Mouse (Mus musculus): ENCODE measurements at regions not wholly inside any gene's neighbourhood (a gene's known extent, or its start where the extent isn't known, plus 50 kb on each side); places are given as distances from the start of the nearest gene placed in this dataset.
A peak's percentile ranks its signal among the peaks of the same experiment; 100 is the strongest.

DNA sequence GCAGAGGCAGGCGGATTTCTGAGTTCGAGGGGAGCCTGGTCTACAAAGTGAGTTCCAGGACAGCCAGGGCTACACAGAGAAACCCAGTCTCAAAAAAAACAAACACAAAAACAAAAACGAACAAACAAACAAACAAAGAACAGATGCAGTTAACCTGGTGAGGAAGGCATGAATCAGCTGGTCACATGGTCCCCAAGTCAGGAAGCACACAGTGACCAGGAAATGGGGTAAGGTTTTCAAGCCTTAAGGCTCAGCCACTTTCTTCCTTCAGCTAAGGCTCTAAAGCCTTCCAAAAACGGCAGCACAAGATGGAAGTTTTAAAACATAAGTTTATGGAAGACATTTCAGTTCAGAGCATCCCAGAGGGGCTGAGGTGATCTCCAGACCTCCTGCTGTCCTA, 67.6 kb upstream of the Laptm4a start:
- no peak overlapping the region for H3K4me3 ChIP-seq (ENCODE audit: insufficient read depth, low read depth, low read length)
- TF ChIP-seq CTCF (IDR thresholded peaks at IDR 0.05; ENCODE audit: low read depth, low read length) (no peak), POLR2A (IDR thresholded peaks at IDR 0.05; ENCODE audit: extremely low read depth, insufficient read depth, low read length) (no peak)
- DNase-seq (ENCODE audit: extremely low read depth, low read depth, low spot score) = no peak
- no peaks in the 10 kb centered on the region for H3K36me3 ChIP-seq (ENCODE audit: control insufficient read depth, insufficient read depth, low read length)
- no peak overlapping the region for H3K27ac ChIP-seq (replicated peaks; ENCODE audit: insufficient read depth, low read depth, low read length)
- 83% methylated on average over 4 of the region's 4 CpGs for WGBS
- H3K9ac ChIP-seq (ENCODE audit: low read depth, low read length) = no peak overlapping the region
- no peaks in the 10 kb centered on the region for H3K4me1 ChIP-seq (ENCODE audit: control insufficient read depth, insufficient read depth, low read length)
- H3K79me2 ChIP-seq (ENCODE audit: control insufficient read depth, insufficient read depth, low read length) = no peaks in the 10 kb centered on the region
- no peaks in the 10 kb centered on the region for H3K27me3 ChIP-seq (ENCODE audit: control insufficient read depth, insufficient read depth, low read length)

DNA sequence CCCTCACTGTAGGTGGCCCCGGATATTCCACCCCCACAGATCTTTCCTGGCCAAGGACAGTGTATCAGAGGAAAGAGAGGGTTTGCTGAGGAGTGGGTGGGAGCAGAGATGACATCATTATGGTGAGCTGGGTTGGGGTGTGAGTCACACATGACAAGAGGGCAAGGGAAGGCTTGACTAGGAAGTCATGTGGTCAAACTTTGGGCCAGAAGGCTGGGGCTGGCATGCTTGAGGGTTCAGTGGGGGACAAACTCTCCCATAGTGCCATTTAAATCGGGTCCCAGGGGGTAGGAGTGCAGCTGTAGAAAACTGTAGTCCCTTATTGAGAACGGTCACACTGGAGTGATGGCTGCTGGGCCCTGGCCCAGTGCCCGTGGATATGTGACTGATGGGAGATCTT, 67.1 kb upstream of the Laptm4a start:
- Histone ChIP-seq H3K9ac (ENCODE audit: low read depth, low read length) (no peak overlapping the region), H3K27ac (replicated peaks; ENCODE audit: insufficient read depth, low read depth, low read length) (no peak overlapping the region), H3K36me3 (ENCODE audit: control insufficient read depth, insufficient read depth, low read length) (no peaks in the 10 kb centered on the region), H3K4me3 (ENCODE audit: insufficient read depth, low read depth, low read length) (no peak overlapping the region), H3K4me1 (ENCODE audit: control insufficient read depth, insufficient read depth, low read length) (no peaks in the 10 kb centered on the region), H3K27me3 (ENCODE audit: control insufficient read depth, insufficient read depth, low read length) (no peaks in the 10 kb centered on the region), H3K79me2 (ENCODE audit: control insufficient read depth, insufficient read depth, low read length) (no peaks in the 10 kb centered on the region)
- no peak for TF ChIP-seq POLR2A (IDR thresholded peaks at IDR 0.05; ENCODE audit: extremely low read depth, insufficient read depth, low read length)
- TF ChIP-seq CTCF (IDR thresholded peaks at IDR 0.05; ENCODE audit: low read depth, low read length) = no peak
- no peak for DNase-seq (ENCODE audit: extremely low read depth, low read depth, low spot score)
- 77% methylated on average over 4 of the region's 4 CpGs for WGBS

GRCm38 (mm10) chr12:8855119-8855518, 66.3 kb upstream of the Laptm4a start:
- TF ChIP-seq POLR2A (IDR thresholded peaks at IDR 0.05; ENCODE audit: extremely low read depth, insufficient read depth, low read length) (no peak), CTCF (IDR thresholded peaks at IDR 0.05; ENCODE audit: low read depth, low read length) (no peak)
- no peak for DNase-seq (ENCODE audit: extremely low read depth, low read depth, low spot score)
- H3K27ac ChIP-seq (replicated peaks; ENCODE audit: insufficient read depth, low read depth, low read length) = no peak overlapping the region
- WGBS = 90% methylated on average over 5 of the region's 5 CpGs
- no peaks in the 10 kb centered on the region for H3K4me1 ChIP-seq (ENCODE audit: control insufficient read depth, insufficient read depth, low read length)
- H3K9ac ChIP-seq (ENCODE audit: low read depth, low read length) = no peak overlapping the region
- no peak overlapping the region for H3K4me3 ChIP-seq (ENCODE audit: insufficient read depth, low read depth, low read length)
- no peaks in the 10 kb centered on the region for H3K27me3 ChIP-seq (ENCODE audit: control insufficient read depth, insufficient read depth, low read length)
- H3K36me3 ChIP-seq (ENCODE audit: control insufficient read depth, insufficient read depth, low read length) = no peaks in the 10 kb centered on the region
- no peaks in the 10 kb centered on the region for H3K79me2 ChIP-seq (ENCODE audit: control insufficient read depth, insufficient read depth, low read length)

- H3K27me3 ChIP-seq (ENCODE audit: control insufficient read depth, insufficient read depth, low read length) = no peaks in the 10 kb centered on the region
- H3K4me1 ChIP-seq (ENCODE audit: control insufficient read depth, insufficient read depth, low read length) = no peaks in the 10 kb centered on the region
- no peak for DNase-seq (ENCODE audit: extremely low read depth, low read depth, low spot score)
- TF ChIP-seq POLR2A (IDR thresholded peaks at IDR 0.05; ENCODE audit: extremely low read depth, insufficient read depth, low read length) = no peak
- no peak for TF ChIP-seq CTCF (IDR thresholded peaks at IDR 0.05; ENCODE audit: low read depth, low read length)
- H3K27ac ChIP-seq (replicated peaks; ENCODE audit: insufficient read depth, low read depth, low read length) = no peak overlapping the region
- H3K36me3 ChIP-seq (ENCODE audit: control insufficient read depth, insufficient read depth, low read length) = no peaks in the 10 kb centered on the region
- no peak overlapping the region for H3K9ac ChIP-seq (ENCODE audit: low read depth, low read length)
- H3K4me3 ChIP-seq (ENCODE audit: insufficient read depth, low read depth, low read length) = no peak overlapping the region
- 87% methylated on average over 1 of the region's 1 CpGs for WGBS
- H3K79me2 ChIP-seq (ENCODE audit: control insufficient read depth, insufficient read depth, low read length) = no peaks in the 10 kb centered on the region
Measured at GRCm38 (mm10) chr12:8856051-8856543, 65.4 kb upstream of the Laptm4a start.

DNA sequence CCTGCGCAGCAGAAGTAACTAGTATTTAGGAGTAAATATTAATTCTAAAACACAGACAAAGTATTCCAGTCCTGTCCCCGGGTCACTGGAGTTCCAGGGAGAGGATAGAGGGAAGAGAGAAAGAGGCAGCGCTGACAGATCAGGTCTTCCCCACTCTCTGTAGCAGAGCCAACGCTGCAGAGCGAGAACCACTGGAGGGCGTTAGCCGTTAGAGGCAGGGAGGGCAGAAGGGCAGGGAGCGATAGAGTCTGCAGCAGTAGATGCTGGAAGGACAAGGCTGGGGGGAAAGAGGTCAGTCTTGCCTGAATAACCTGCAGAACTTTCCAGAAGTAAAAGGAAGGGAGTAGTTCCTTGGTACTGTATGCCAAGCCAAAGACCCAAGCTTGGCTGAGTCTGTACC, 64.2 kb upstream of the Laptm4a start:
- Histone ChIP-seq H3K4me1 (ENCODE audit: control insufficient read depth, insufficient read depth, low read length) (no peaks in the 10 kb centered on the region), H3K27me3 (ENCODE audit: control insufficient read depth, insufficient read depth, low read length) (no peaks in the 10 kb centered on the region), H3K36me3 (ENCODE audit: control insufficient read depth, insufficient read depth, low read length) (no peaks in the 10 kb centered on the region), H3K4me3 (ENCODE audit: insufficient read depth, low read depth, low read length) (no peak overlapping the region), H3K79me2 (ENCODE audit: control insufficient read depth, insufficient read depth, low read length) (no peaks in the 10 kb centered on the region), H3K9ac (ENCODE audit: low read depth, low read length) (no peak overlapping the region), H3K27ac (replicated peaks; ENCODE audit: insufficient read depth, low read depth, low read length) (no peak overlapping the region)
- no peak for DNase-seq (ENCODE audit: extremely low read depth, low read depth, low spot score)
- TF ChIP-seq CTCF (IDR thresholded peaks at IDR 0.05; ENCODE audit: low read depth, low read length) = peak; percentile 19; the same call in 1 of the 2 replicates
- TF ChIP-seq POLR2A (IDR thresholded peaks at IDR 0.05; ENCODE audit: extremely low read depth, insufficient read depth, low read length) = no peak
- WGBS = 75% methylated on average over 8 of the region's 8 CpGs

- WGBS = 65% methylated on average over 7 of the region's 7 CpGs
- no peak for DNase-seq (ENCODE audit: extremely low read depth, low read depth, low spot score)
- Histone ChIP-seq H3K27ac (replicated peaks; ENCODE audit: insufficient read depth, low read depth, low read length) (no peak overlapping the region), H3K27me3 (ENCODE audit: control insufficient read depth, insufficient read depth, low read length) (no peaks in the 10 kb centered on the region), H3K4me1 (ENCODE audit: control insufficient read depth, insufficient read depth, low read length) (no peaks in the 10 kb centered on the region), H3K79me2 (ENCODE audit: control insufficient read depth, insufficient read depth, low read length) (no peaks in the 10 kb centered on the region), H3K9ac (ENCODE audit: low read depth, low read length) (no peak overlapping the region), H3K36me3 (ENCODE audit: control insufficient read depth, insufficient read depth, low read length) (no peaks in the 10 kb centered on the region), H3K4me3 (ENCODE audit: insufficient read depth, low read depth, low read length) (no peak overlapping the region)
- TF ChIP-seq POLR2A (IDR thresholded peaks at IDR 0.05; ENCODE audit: extremely low read depth, insufficient read depth, low read length) (no peak), CTCF (IDR thresholded peaks at IDR 0.05; ENCODE audit: low read depth, low read length) (no peak)
Measured at GRCm38 (mm10) chr12:8858748-8859147, 62.7 kb upstream of the Laptm4a start.

Measured in liver, adult 2 months (tissue).